Mouse (Mus musculus): ENCODE results near the gene Nol7.

DNA sequence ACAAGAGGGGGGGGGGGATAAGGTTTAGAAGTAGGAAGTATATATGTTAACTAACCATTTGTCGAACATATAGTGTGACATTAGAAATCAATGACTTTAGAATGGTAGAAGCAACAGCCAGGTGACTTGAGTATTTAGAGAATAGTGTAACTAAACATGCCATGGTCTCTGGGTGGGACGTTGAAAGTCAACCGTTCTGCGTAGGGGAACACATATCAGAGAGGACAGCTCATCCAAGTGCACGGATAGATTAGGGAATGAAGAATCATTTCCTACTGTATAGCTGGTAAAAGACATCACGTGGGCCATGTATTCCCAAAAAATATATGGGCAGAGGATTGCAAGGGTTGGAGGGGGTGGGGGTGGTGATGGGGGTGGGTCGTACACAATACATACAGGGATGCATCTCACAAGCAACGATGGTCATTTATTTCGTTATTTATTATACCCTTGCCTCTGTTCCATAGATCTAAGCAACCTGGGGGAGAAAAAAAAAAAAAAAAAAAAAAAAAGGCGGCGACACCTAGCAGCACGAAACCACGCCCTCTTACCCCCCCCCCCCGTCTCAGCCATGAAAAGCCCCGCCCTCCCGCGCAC is 392 bp upstream of the Nol7 start:
- TF ChIP-seq CTCF (IDR thresholded peaks at IDR 0.05; ENCODE audit: borderline replicate concordance, insufficient read depth, low read length) (no peak), POLR2A (IDR thresholded peaks at IDR 0.05; ENCODE audit: low read depth, low read length) (no peak)
